Mouse (Mus musculus) midbrain, embryonic 14.5 days (tissue): ENCODE measurements at regions not wholly inside any gene's neighbourhood (a gene's known extent, or its start where the extent isn't known, plus 50 kb on each side); places are given as distances from the start of the nearest gene placed in this dataset.
A peak's percentile ranks its signal among the peaks of the same experiment; 100 is the strongest.

Experiments
- ATAC-seq: fragments of 200-750 bp; cut with Nextera tagmentation; 2 replicates; pipeline ENCODE4 v1.8.0; 2017; ENCODE audit warnings: moderate number of reproducible peaks, moderate library complexity; ENCODE audit not compliant: low FRiP score, low TSS enrichment
- DNase-seq: peaks from one replicate; pipeline ENCODE4 v3.0.0-alpha.2; 2015
- H3K27ac ChIP-seq: fragments of 300-500 bp; sonication (generic); replicated peaks from 2 replicates; pipeline ENCODE4 v1.5.1; 2014; ENCODE audit warnings: mild to moderate bottlenecking, low read depth, low read length, moderate library complexity
- H3K27me3 ChIP-seq: fragments of 300-500 bp; sonication (generic); 2 replicates; pipeline ENCODE4 v1.6.1; 2014; ENCODE audit warnings: low read length, control low read depth, mixed read lengths; ENCODE audit not compliant: control insufficient read depth, insufficient read depth
- H3K36me3 ChIP-seq: fragments of 300-500 bp; sonication (generic); 2 replicates; pipeline ENCODE4 v1.6.1; 2014; ENCODE audit warnings: low read length, control low read depth; ENCODE audit not compliant: control insufficient read depth, insufficient read depth
- H3K4me1 ChIP-seq: fragments of 300-500 bp; sonication (generic); 2 replicates; pipeline ENCODE4 v1.6.1; 2014; ENCODE audit warnings: mild to moderate bottlenecking, antibody characterized with exemption, low read length, control low read depth; ENCODE audit not compliant: control insufficient read depth, insufficient read depth
- H3K4me2 ChIP-seq: fragments of 300-500 bp; sonication (generic); 2 replicates; pipeline ENCODE4 v1.6.1; 2014; ENCODE audit warnings: mild to moderate bottlenecking, low read length, moderate library complexity
- H3K4me3 ChIP-seq: fragments of 300-500 bp; sonication (generic); replicated peaks from 2 replicates; pipeline ENCODE4 v1.5.1; 2014; ENCODE audit warnings: low read depth, low read length
- H3K9ac ChIP-seq: fragments of 300-500 bp; sonication (generic); replicated peaks from 2 replicates; pipeline ENCODE4 v1.6.1; 2014; ENCODE audit warnings: mild to moderate bottlenecking, low read length, moderate library complexity
- H3K9me3 ChIP-seq: fragments of 300-500 bp; sonication (generic); 2 replicates; pipeline ENCODE4 v1.6.1; 2016; ENCODE audit warnings: low read length, control low read depth, mixed read lengths; ENCODE audit not compliant: control insufficient read depth
- WGBS: fragments of 180-500 bp; shearing (Covaris S2); extraction: QIAGEN DNeasy Blood & Tissue Kit; methylation state at CpG from one replicate; pipeline ENCODE4 v1.1.7; 2014; 5-methylcytosine and 5-hydroxymethylcytosine counted together

- no peak overlapping the region for H3K27ac ChIP-seq
- DNase-seq (no peak), ATAC-seq (no peak)
- no peaks in the 10 kb centered on the region for H3K27me3 ChIP-seq
- H3K4me1 ChIP-seq = no peaks in the 10 kb centered on the region
- no peak overlapping the region for H3K4me2 ChIP-seq
- H3K9ac ChIP-seq = no peak overlapping the region
- H3K9me3 ChIP-seq = no peaks in the 10 kb centered on the region
- no peaks in the 10 kb centered on the region for H3K36me3 ChIP-seq
- no peak overlapping the region for H3K4me3 ChIP-seq
Observed at GRCm38 (mm10) chr16:65683703-65684320, 121.3 kb upstream of the Chmp2b start.

- 75% methylated on average over 2 of the region's 2 CpGs for WGBS
- H3K27ac ChIP-seq = no peak overlapping the region
- no peak overlapping the region for H3K9ac ChIP-seq
- DNase-seq (peak; percentile 29), ATAC-seq (no peak)
- H3K27me3 ChIP-seq = no peaks in the 10 kb centered on the region
- no peaks in the 10 kb centered on the region for H3K9me3 ChIP-seq
- H3K36me3 ChIP-seq = no peaks in the 10 kb centered on the region
- H3K4me2 ChIP-seq = no peak overlapping the region
- H3K4me3 ChIP-seq = no peak overlapping the region
- no peaks in the 10 kb centered on the region for H3K4me1 ChIP-seq
Observed at GRCm38 (mm10) chr16:65693626-65694025, 121.4 kb upstream of the Vgll3 start.

GRCm38 (mm10) chr16:65715631-65716030, 99.4 kb upstream of the Vgll3 start:
- no peaks in the 10 kb centered on the region for H3K36me3 ChIP-seq
- H3K4me1 ChIP-seq = no peaks in the 10 kb centered on the region
- peak; percentile 65 for DNase-seq

GRCm38 (mm10) chr16:65718791-65719472, 96.1 kb upstream of the Vgll3 start:
- Histone ChIP-seq H3K9me3 (no peaks in the 10 kb centered on the region), H3K36me3 (no peaks in the 10 kb centered on the region), H3K4me2 (no peak overlapping the region), H3K27ac (no peak overlapping the region), H3K27me3 (no peaks in the 10 kb centered on the region), H3K4me1 (no peaks in the 10 kb centered on the region), H3K9ac (no peak overlapping the region), H3K4me3 (no peak overlapping the region)
- DNase-seq = no peak
- ATAC-seq = no peak
- 81% methylated on average over 6 of the region's 6 CpGs for WGBS

More at GRCm38 (mm10) chr16:65715631-65716030, 99.4 kb upstream of the Vgll3 start:
- no peak for ATAC-seq
- Histone ChIP-seq H3K9ac (no peak overlapping the region), H3K27me3 (no peaks in the 10 kb centered on the region), H3K4me3 (no peak overlapping the region), H3K4me2 (no peak overlapping the region), H3K27ac (no peak overlapping the region), H3K9me3 (no peaks in the 10 kb centered on the region)

GRCm38 (mm10) chr16:65720953-65721352, 94.1 kb upstream of the Vgll3 start:
- Histone ChIP-seq H3K4me1 (no peaks in the 10 kb centered on the region), H3K27ac (no peak overlapping the region), H3K9me3 (no peaks in the 10 kb centered on the region), H3K36me3 (no peaks in the 10 kb centered on the region), H3K9ac (no peak overlapping the region), H3K4me2 (no peak overlapping the region), H3K27me3 (no peaks in the 10 kb centered on the region), H3K4me3 (no peak overlapping the region)
- WGBS = 70% methylated on average over 4 of the region's 4 CpGs
- ATAC-seq (no peak), DNase-seq (peak; percentile 20)

GRCm38 (mm10) chr16:65725559-65726269, 89.3 kb upstream of the Vgll3 start:
- Histone ChIP-seq H3K4me2 (no peak overlapping the region), H3K27me3 (no peaks in the 10 kb centered on the region), H3K9ac (no peak overlapping the region), H3K4me1 (no peaks in the 10 kb centered on the region), H3K4me3 (no peak overlapping the region), H3K27ac (no peak overlapping the region), H3K9me3 (no peaks in the 10 kb centered on the region), H3K36me3 (no peaks in the 10 kb centered on the region)
- 92% methylated on average over 5 of the region's 5 CpGs for WGBS
- ATAC-seq (no peak), DNase-seq (no peak)

- H3K9me3 ChIP-seq = no peaks in the 10 kb centered on the region
- ATAC-seq = no peak
Observed at GRCm38 (mm10) chr16:65726289-65726688, 88.8 kb upstream of the Vgll3 start.

GRCm38 (mm10) chr16:65729322-65729721, 85.7 kb upstream of the Vgll3 start:
- H3K4me3 ChIP-seq = no peak overlapping the region
- no peaks in the 10 kb centered on the region for H3K4me1 ChIP-seq
- peak; percentile 9 for DNase-seq
- no peaks in the 10 kb centered on the region for H3K36me3 ChIP-seq
- no peaks in the 10 kb centered on the region for H3K27me3 ChIP-seq
- no peaks in the 10 kb centered on the region for H3K9me3 ChIP-seq
- no peak overlapping the region for H3K9ac ChIP-seq
- no peak overlapping the region for H3K27ac ChIP-seq
- no peak overlapping the region for H3K4me2 ChIP-seq
- 75% methylated on average over 4 of the region's 4 CpGs for WGBS
- no peak for ATAC-seq

More at GRCm38 (mm10) chr16:65726289-65726688, 88.8 kb upstream of the Vgll3 start:
- no peak overlapping the region for H3K4me2 ChIP-seq
- 81% methylated on average over 3 of the region's 3 CpGs for WGBS
- H3K27ac ChIP-seq = no peak overlapping the region
- no peaks in the 10 kb centered on the region for H3K4me1 ChIP-seq
- H3K4me3 ChIP-seq = no peak overlapping the region
- H3K9ac ChIP-seq = no peak overlapping the region
- DNase-seq = no peak
- H3K36me3 ChIP-seq = no peaks in the 10 kb centered on the region
- H3K27me3 ChIP-seq = no peaks in the 10 kb centered on the region

- Histone ChIP-seq H3K27ac (no peak overlapping the region), H3K9me3 (no peaks in the 10 kb centered on the region), H3K4me2 (no peak overlapping the region), H3K4me1 (no peaks in the 10 kb centered on the region), H3K4me3 (no peak overlapping the region), H3K36me3 (no peaks in the 10 kb centered on the region), H3K27me3 (no peaks in the 10 kb centered on the region), H3K9ac (no peak overlapping the region)
- no peak for DNase-seq
- ATAC-seq = no peak
- WGBS = 91% methylated on average over 3 of the region's 3 CpGs
Observed at GRCm38 (mm10) chr16:65739652-65740051, 75.4 kb upstream of the Vgll3 start.
